Mouse (Mus musculus) thymus, postnatal 10 days (tissue): ENCODE measurements around the gene Sesn1.
A peak's percentile ranks its signal among the peaks of the same experiment; 100 is the strongest.
"Not testable (repeated sequence)": the region's sequence is repeated elsewhere in the genome, so short reads cannot be mapped to it uniquely, and the experiment has no call there.

Experiments used
- DNase-seq, 2 experiments: peaks; one replicate each; pipeline ENCODE4 v3.0.0; 2021; ENCODE audit warnings: low spot score in 2 of 2

The Sesn1 gene

GRCm38 (mm10) chr10:41822573-41823281 lies 13.0 kb downstream of the Sesn1 start:
- DNase-seq, result no peak

GRCm38 (mm10) chr10:41823282-41823675 lies 13.5 kb downstream of the Sesn1 start:
- DNase-seq, result not testable (repeated sequence)

GRCm38 (mm10) chr10:41823916-41824315 lies 14.2 kb downstream of the Sesn1 start:
- DNase-seq, result no peak

- DNase-seq, result no peak
Measured at GRCm38 (mm10) chr10:41825041-41825440, 15.3 kb downstream of the Sesn1 start.

GRCm38 (mm10) chr10:41825996-41826395 lies 16.3 kb downstream of the Sesn1 start:
- no peak for DNase-seq

GRCm38 (mm10) chr10:41826526-41827116 lies 16.9 kb downstream of the Sesn1 start:
- DNase-seq, result no peak

GRCm38 (mm10) chr10:41827784-41828183 lies 18.0 kb downstream of the Sesn1 start:
- no peak for DNase-seq

GRCm38 (mm10) chr10:41829191-41829590 lies 19.5 kb downstream of the Sesn1 start:
- DNase-seq, result no peak

GRCm38 (mm10) chr10:41829980-41830379 lies 20.2 kb downstream of the Sesn1 start:
- no peak for DNase-seq

- DNase-seq, result no peak
Measured at GRCm38 (mm10) chr10:41830445-41830844, 20.7 kb downstream of the Sesn1 start.

GRCm38 (mm10) chr10:41830851-41831522 lies 21.3 kb downstream of the Sesn1 start:
- peak; percentile 41 to 76 for DNase-seq

GRCm38 (mm10) chr10:41832191-41832590 lies 22.5 kb downstream of the Sesn1 start:
- DNase-seq, result no peak

- DNase-seq, result no peak
Measured at GRCm38 (mm10) chr10:41834131-41834530, 24.4 kb downstream of the Sesn1 start.

GRCm38 (mm10) chr10:41838911-41839310 lies 29.2 kb downstream of the Sesn1 start:
- DNase-seq, result no peak

GRCm38 (mm10) chr10:41847737-41848136 lies 38.0 kb downstream of the Sesn1 start:
- no peak for DNase-seq

GRCm38 (mm10) chr10:41848721-41849120 lies 39.0 kb downstream of the Sesn1 start:
- no peak for DNase-seq

- DNase-seq, result no peak
Measured at GRCm38 (mm10) chr10:41859820-41860219, 50.1 kb downstream of the Sesn1 start.

- no peak for DNase-seq
Measured at GRCm38 (mm10) chr10:41860275-41860688, 50.5 kb downstream of the Sesn1 start.

GRCm38 (mm10) chr10:41863053-41863452 lies 53.3 kb downstream of the Sesn1 start:
- no peak for DNase-seq

- no peak for DNase-seq
Measured at GRCm38 (mm10) chr10:41866069-41866837, 56.5 kb downstream of the Sesn1 start.

GRCm38 (mm10) chr10:41866838-41867154 lies 57.1 kb downstream of the Sesn1 start:
- no peak for DNase-seq

- no peak for DNase-seq
Measured at GRCm38 (mm10) chr10:41867956-41868355, 58.2 kb downstream of the Sesn1 start.
